Mouse (Mus musculus): ENCODE data around the gene Cdc42bpg.

DNA sequence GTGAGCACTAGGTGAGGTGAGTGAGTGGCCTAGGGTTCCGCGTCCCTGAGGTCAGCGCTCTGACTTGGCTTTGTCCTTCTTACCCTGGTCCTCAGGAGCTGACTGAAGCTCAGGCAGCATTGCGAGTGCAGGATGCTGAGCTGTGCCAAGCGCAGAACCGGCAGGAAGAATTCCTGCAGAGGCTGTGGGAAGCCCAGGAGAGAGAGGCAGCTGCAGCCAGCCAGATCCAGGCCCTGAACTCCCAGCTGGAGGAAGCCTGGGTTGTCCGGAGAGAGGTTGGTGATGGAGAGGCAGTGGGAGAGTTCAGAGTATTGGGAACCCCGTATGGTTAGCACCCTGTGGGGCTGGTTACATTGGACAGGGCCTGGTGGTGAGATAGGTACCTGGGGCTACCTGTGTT is 7.5 kb downstream of the Cdc42bpg start:
- TF ChIP-seq CTCF (IDR thresholded peaks at IDR 0.05; ENCODE audit: low read depth), result no peak
- TF ChIP-seq EP300 (IDR thresholded peaks at IDR 0.05; ENCODE audit: low read depth), result no peak
